Mouse (Mus musculus) lung, embryonic 15.5 days (tissue): ENCODE results near the gene Polg. TPM values are rescaled to one million over a fixed set of nuclear protein-coding genes. Genes with fewer than 3 reads are reported as not detected.

Source experiments
- ATAC-seq: fragments of 200-750 bp; cut with Nextera tagmentation; 2 replicates; pipeline ENCODE4 v1.8.0; 2017; ENCODE audit warnings: moderate number of reproducible peaks, borderline replicate concordance; ENCODE audit not compliant: low FRiP score, low TSS enrichment; ENCODE audit errors: extremely low read depth
- H3K27ac ChIP-seq: fragments of 300-500 bp; sonication (generic); 2 replicates; pipeline ENCODE4 v1.5.1; 2015; ENCODE audit warnings: moderate library complexity, mild to moderate bottlenecking, inconsistent platforms
- H3K27me3 ChIP-seq: fragments of 300-500 bp; sonication (generic); 2 replicates; pipeline ENCODE4 v1.6.1; 2015; ENCODE audit warnings: inconsistent platforms
- H3K36me3 ChIP-seq: fragments of 300-500 bp; sonication (generic); 2 replicates; pipeline ENCODE4 v1.6.1; 2015; ENCODE audit warnings: inconsistent platforms
- H3K4me1 ChIP-seq: fragments of 300-500 bp; sonication (generic); 2 replicates; pipeline ENCODE4 v1.6.1; 2015; ENCODE audit warnings: inconsistent platforms
- H3K4me2 ChIP-seq: fragments of 300-500 bp; sonication (generic); 2 replicates; pipeline ENCODE4 v1.6.1; 2015; ENCODE audit warnings: inconsistent platforms, mild to moderate bottlenecking, moderate library complexity
- H3K4me3 ChIP-seq: fragments of 300-500 bp; sonication (generic); 2 replicates; pipeline ENCODE4 v1.5.1; 2015; ENCODE audit warnings: mild to moderate bottlenecking, inconsistent platforms
- H3K9ac ChIP-seq: fragments of 300-500 bp; sonication (generic); 2 replicates; pipeline ENCODE4 v1.6.1; 2015; ENCODE audit warnings: inconsistent platforms
- H3K9me3 ChIP-seq: fragments of 300-500 bp; sonication (generic); 2 replicates; pipeline ENCODE4 v1.6.1; 2016; ENCODE audit warnings: inconsistent platforms
- WGBS: fragments of 180-500 bp; shearing (Covaris S2); methylation state at CpG from one replicate; pipeline ENCODE4 v1.1.7; 2015; 5-methylcytosine and 5-hydroxymethylcytosine counted together
- polyA plus RNA-seq: library from polyadenylated mRNA; unstranded; fragments of >200 nt; fragmentation: Nextera tagmentation; extraction: Ambion mirVana; gene quantifications from 2 replicates; pipeline ENCODE4 v1.2.1, GENCODE M21; 2015

The Polg gene
- polyA plus RNA-seq, 1 experiment from 2014 or later: 44.6 TPM

DNA sequence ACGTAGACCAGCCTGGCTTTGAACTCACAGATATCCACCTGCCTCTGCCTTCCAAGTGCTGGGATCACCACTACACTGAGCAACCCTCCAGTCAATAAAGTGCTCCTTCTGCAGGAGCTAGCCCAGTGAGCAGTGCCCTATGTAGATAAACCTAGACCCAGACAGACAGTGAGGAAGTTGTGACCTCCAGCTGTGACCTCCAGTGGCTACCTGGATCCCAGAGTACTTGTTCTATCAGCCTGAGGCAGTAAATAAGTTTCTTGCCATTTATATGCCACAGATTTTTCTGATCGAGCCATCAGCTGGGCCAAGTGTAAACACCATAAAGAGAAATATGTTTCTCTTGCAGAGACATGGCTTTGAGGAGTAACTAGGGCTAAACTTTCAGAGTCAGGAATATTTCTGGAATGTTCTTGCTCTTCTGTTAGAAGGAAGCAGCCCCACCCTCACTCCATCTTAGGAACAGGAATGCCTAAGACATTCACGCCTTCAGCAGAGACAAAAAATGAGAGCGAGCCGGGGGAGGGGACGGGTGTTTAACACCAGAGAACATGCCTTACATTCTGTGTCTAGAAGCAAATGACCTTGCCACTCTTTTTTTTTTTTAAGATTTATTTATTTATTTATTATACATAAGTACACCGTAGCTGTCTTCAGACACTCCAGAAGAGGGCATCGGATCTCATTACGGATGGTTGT lies 7.5 kb upstream of the Polg start:
- H3K4me1 ChIP-seq: no peaks in the 10 kb centered on the region
- no peak overlapping the region for H3K4me3 ChIP-seq
- H3K4me2 ChIP-seq: no peak overlapping the region
- H3K9ac ChIP-seq: no peak overlapping the region
- H3K36me3 ChIP-seq: no peaks in the 10 kb centered on the region
- no peak for ATAC-seq
- H3K27me3 ChIP-seq: no peaks in the 10 kb centered on the region
- no peak overlapping the region for H3K27ac ChIP-seq
- no peaks in the 10 kb centered on the region for H3K9me3 ChIP-seq
- WGBS: 73% methylated on average over 9 of the region's 9 CpGs

DNA sequence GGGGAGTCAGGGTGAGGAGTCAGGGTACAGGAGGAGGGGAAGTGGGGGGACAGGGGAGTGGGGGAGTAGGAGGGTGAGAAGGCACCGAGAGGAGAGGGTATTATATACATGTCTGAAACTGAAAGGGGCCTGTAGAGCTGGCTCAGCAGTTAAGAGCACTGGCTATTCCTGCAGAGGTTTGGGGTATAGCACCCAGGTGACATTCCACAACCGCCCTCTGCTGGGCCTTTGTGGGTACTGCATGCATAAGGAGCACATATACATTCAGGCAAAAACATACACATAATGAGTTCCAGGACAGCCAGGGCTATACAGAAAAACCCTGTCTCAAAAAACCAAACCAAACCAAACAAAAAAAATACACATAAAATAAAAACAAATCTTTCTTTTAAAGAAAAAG lies 6.6 kb upstream of the Polg start:
- H3K9ac ChIP-seq: no peak overlapping the region
- no peak overlapping the region for H3K27ac ChIP-seq
- ATAC-seq: no peak
- H3K27me3 ChIP-seq: peaks cover 4% of the 10 kb centered on the region; the same call in 1 of the 2 replicates
- no peaks in the 10 kb centered on the region for H3K9me3 ChIP-seq
- H3K4me2 ChIP-seq: no peak overlapping the region
- no peaks in the 10 kb centered on the region for H3K36me3 ChIP-seq
- 47% methylated on average over 2 of the region's 2 CpGs for WGBS
- no peak overlapping the region for H3K4me3 ChIP-seq
- H3K4me1 ChIP-seq: 0 out of 2 replicates have a peak, but pooled peaks cover under 1% of the 10 kb centered on the region

DNA sequence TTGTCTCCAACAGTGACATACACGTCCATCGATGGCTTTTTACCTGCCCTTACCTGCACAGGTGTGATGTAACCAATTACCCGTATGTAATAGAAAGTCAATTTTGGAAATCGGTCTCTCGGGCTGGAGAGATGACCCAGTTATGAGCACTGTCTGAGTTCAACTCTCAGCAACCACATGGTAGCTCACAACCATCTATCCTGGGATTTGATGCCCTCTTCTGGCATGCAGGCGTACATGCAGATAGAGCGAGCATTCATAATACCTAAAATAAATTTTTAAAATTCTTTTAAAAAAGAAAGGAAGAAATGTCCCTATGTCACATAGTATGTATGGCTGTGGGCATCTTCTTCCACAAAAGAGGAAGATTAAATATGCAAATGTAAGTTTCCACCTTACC lies 5.3 kb upstream of the Polg start:
- Histone ChIP-seq H3K4me1 (peaks cover 14% of the 10 kb centered on the region), H3K4me2 (no peak overlapping the region), H3K27ac (no peak overlapping the region), H3K27me3 (peaks cover 4% of the 10 kb centered on the region; the same call in 1 of the 2 replicates), H3K4me3 (no peak overlapping the region), H3K36me3 (no peaks in the 10 kb centered on the region), H3K9ac (no peak overlapping the region), H3K9me3 (no peaks in the 10 kb centered on the region)
- ATAC-seq: no peak
- 46% methylated on average over 7 of the region's 7 CpGs for WGBS

DNA sequence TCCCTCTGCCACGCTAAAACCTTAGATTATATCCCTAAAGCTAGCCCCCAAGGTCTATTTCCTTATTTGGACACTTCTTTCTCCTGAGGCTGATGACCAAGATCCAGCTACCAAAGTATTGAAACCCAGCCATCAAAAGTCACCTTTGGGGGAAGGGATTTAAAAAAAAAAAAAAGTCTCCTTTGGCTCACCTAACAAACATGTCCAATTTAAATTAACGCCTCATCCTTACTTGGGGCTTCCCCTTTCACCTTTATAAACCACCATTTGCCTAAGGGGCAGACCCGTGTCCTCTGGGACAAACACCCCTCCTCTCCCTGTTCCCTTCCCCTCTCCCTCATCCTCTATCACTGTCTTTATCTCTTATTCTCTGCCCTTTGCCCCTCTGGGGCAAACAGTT lies 4.6 kb upstream of the Polg start:
- Histone ChIP-seq H3K4me3 (no peak overlapping the region), H3K4me2 (no peak overlapping the region), H3K36me3 (no peaks in the 10 kb centered on the region), H3K27ac (no peak overlapping the region), H3K27me3 (peaks cover 4% of the 10 kb centered on the region; the same call in 1 of the 2 replicates), H3K4me1 (peaks cover 14% of the 10 kb centered on the region), H3K9me3 (no peaks in the 10 kb centered on the region), H3K9ac (no peak overlapping the region)
- WGBS: 30% methylated on average over 3 of the region's 3 CpGs
- ATAC-seq: no peak

DNA sequence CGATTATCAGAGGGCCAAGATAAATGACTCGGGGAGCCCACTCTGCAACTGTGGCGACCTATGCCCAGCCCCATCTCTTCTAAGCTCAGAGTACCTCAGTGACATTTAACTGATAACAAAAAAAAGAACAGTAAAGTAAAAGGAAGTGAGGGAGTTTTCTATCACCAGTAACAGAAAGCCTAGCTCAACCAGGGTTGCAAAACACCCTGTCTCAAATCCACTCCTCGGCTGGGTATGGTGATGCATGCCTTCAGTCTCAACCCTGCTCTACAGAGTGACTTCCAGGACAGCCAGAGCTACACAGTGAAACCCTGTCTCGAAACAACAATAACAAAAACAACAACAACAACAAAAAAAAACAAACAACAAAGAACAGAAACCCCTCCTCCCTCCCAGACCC lies 3.6 kb upstream of the Polg start:
- H3K9me3 ChIP-seq: no peaks in the 10 kb centered on the region
- no peaks in the 10 kb centered on the region for H3K36me3 ChIP-seq
- H3K9ac ChIP-seq: no peak overlapping the region
- 53% methylated on average over 5 of the region's 5 CpGs for WGBS
- no peak for ATAC-seq
- peaks cover 20% of the 10 kb centered on the region for H3K4me1 ChIP-seq
- H3K27ac ChIP-seq: no peak overlapping the region
- H3K4me2 ChIP-seq: no peak overlapping the region
- no peak overlapping the region for H3K4me3 ChIP-seq
- peaks cover 4% of the 10 kb centered on the region; the same call in 1 of the 2 replicates for H3K27me3 ChIP-seq

DNA sequence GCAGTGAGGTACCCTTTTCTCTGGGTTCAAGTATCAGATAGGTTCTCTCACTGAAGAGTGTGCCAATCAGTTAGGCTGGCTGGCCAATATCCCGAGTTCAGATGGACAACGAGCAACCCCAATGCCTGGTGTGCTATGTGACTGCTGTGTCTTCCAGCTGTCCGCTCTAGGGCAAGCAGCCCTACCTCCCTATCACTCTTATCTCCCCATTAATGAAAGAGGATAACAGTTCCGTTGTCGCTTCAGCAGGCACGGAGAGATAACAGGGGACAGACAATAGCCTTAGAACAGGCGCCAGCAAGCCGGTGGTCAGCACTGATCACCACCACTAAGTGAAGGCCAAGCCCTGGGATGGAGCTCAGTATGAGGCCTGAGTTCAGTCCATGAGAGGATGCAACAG lies 2.8 kb upstream of the Polg start:
- peaks cover 4% of the 10 kb centered on the region; the same call in 1 of the 2 replicates for H3K27me3 ChIP-seq
- no peak overlapping the region for H3K9ac ChIP-seq
- H3K27ac ChIP-seq: no peak overlapping the region
- H3K4me3 ChIP-seq: no peak overlapping the region
- H3K4me2 ChIP-seq: no peak overlapping the region
- H3K36me3 ChIP-seq: 0 out of 2 replicates have a peak, but pooled peaks cover 5% of the 10 kb centered on the region
- ATAC-seq: no peak
- peaks cover 28% of the 10 kb centered on the region for H3K4me1 ChIP-seq
- 30% methylated on average over 8 of the region's 8 CpGs for WGBS
- no peaks in the 10 kb centered on the region for H3K9me3 ChIP-seq

DNA sequence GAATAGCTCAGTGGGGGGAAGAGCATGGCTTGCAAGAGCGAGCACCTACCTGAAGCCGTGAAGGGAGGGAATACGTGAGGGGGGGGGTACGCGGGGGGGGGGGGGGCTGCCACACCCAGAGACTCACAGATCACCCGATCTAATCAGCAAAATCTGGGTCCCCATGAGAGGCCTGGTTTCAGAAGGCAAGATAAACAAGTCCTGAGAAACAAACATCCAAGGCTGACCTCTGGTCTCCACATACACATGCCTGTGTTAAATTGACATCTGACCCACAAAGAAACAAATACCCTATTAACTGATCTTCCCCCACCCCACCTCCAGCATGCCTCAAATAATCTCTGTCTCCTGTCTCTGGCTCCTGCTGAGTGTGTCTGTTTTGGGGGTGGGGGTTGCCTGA lies 1.8 kb upstream of the Polg start:
- Histone ChIP-seq H3K4me3 (0 out of 2 replicates have a peak overlapping the region, but pooled peaks have one; percentile 73), H3K27ac (no peak overlapping the region), H3K9me3 (no peaks in the 10 kb centered on the region), H3K27me3 (peaks cover 4% of the 10 kb centered on the region; the same call in 1 of the 2 replicates), H3K9ac (no peak overlapping the region), H3K4me1 (peaks cover 34% of the 10 kb centered on the region), H3K4me2 (peak overlapping the region; percentile 93), H3K36me3 (0 out of 2 replicates have a peak, but pooled peaks cover 5% of the 10 kb centered on the region)
- no peak for ATAC-seq
- WGBS: 0% methylated on average over 3 of the region's 6 CpGs

DNA sequence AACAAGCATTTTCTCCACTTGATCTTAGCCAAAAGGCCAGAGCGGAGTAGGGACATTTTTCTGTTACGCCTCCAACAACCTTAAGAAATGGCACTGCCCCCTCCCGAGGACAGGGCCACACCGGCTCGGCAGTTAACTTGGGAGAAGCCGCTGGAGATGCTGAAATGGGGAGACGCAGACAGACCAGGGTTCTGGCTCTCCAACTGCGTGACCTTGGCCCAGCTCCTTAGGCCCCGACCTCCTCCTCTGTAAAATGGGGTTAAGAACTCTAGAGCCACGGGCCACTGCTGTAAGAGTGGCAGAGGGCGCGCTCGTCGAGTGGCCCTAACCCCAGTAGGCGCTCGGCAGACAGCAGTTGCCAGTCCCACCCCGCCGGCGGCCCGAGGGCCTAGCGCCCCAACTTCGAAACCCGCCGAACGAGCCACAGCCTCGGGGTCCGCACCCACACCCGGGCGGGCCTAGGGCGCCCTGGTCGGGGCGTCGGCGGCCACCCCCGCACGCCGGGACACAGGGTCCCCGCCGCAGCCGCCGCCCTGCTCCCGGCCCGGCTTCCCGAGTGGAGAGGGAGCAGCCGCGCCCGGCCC lies 609 bp downstream of the Polg start:
- H3K4me2 ChIP-seq: peak overlapping the region; percentile 93
- H3K9me3 ChIP-seq: no peaks in the 10 kb centered on the region
- peak overlapping the region; percentile 78 for H3K9ac ChIP-seq
- H3K36me3 ChIP-seq: peaks cover 25% of the 10 kb centered on the region
- H3K4me1 ChIP-seq: peaks cover 34% of the 10 kb centered on the region
- peaks cover 4% of the 10 kb centered on the region; the same call in 1 of the 2 replicates for H3K27me3 ChIP-seq
- WGBS: under 1% methylated on average over 47 of the region's 47 CpGs
- peak overlapping the region; percentile 92 for H3K27ac ChIP-seq
- peak overlapping the region; percentile 73 for H3K4me3 ChIP-seq
- peak; percentile 35 for ATAC-seq

DNA sequence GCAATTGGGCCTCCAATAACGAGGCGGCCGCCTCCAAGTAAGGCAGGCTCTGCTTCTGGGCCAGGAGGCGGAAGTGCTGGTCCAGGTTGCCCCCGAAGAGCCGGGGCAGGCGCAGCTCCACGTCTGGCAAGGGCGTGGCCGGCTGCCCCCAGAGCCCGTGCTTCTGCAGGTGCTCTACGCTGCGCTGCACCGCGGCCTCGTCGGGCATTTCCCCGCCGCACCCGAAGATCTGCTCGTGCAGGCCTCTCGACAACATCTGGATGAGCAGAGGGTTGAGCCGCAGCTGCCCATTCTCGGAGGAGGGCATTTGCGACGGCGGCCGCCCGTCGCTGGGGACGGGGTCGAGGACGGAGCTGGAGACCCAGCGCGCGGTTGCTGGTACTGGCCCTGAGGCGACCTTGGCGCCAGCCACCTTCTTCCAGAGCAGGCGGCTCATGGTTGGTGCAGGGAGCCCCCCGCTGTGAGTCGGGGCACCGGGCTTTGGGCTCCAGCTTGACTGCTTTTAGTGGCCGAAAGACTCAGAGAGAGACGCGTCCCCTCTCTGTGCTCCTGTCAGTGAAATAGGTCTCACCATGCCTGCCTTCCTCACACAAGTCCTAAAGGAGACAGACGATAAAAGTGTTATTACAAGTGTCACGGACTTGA lies 1.3 kb downstream of the Polg start:
- Histone ChIP-seq H3K27ac (no peak overlapping the region), H3K36me3 (peaks cover 32% of the 10 kb centered on the region), H3K27me3 (peaks cover 4% of the 10 kb centered on the region; the same call in 1 of the 2 replicates), H3K4me3 (peak overlapping the region; percentile 73), H3K4me2 (peak overlapping the region; percentile 93), H3K4me1 (peaks cover 34% of the 10 kb centered on the region), H3K9ac (peak overlapping the region; percentile 78), H3K9me3 (no peaks in the 10 kb centered on the region)
- 6% methylated on average over 47 of the region's 47 CpGs for WGBS
- ATAC-seq: no peak

DNA sequence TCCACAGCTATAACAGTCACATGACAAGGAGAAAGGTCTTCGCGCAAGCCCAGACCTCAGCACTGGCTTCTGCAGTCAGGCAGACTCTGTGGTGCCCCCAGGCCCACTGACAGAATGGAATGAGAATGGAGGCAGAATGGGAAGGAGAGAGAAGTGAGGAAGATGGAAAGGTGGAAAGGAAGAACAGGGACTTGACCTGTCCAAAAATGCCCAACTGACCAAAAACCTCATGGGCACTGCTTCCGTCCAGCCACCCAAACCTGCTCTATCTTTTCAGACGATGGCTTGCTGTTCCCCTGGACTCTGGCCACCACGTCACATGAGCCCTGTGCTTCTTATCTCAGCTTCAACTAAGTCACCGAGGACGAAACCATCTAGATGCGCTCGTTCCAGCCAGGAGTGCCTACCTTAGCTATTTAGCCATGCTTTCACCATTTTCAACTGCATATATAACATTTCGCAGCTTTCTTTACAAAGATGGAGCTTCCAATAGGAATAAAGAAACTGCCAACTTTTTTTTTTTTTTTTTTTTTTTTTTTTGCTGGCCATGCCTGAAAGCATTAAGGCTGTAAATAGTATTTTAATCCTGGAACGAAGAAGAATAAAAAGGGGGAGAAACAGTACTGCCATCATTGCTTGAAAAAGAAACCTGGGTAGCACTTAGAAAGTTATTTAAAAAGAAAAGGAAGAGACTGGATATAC lies 2.6 kb downstream of the Polg start:
- H3K4me2 ChIP-seq: peak overlapping the region; percentile 93; the same call in 1 of the 2 replicates

DNA sequence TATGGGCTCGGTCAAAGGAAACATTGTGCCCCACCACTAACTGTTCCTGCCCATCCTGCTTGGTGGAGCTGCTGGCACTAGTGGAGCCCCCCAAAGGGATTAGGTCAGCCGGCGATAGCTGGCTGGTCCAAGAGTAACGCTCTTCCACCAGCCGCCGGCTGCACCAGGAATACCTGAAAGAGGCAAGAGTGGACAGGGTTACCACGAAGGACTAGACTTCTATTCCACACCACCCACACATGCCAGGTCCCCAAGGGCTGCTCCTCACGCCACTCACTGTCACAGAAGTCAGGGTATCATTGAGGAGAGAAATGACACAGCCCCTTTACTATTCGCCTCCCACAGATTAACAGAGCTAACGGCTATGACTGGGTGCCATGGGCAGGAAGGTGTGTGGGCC lies 4.4 kb downstream of the Polg start:
- Histone ChIP-seq H3K4me3 (no peak overlapping the region), H3K27me3 (no peaks in the 10 kb centered on the region), H3K9ac (no peak overlapping the region), H3K4me2 (no peak overlapping the region), H3K36me3 (peaks cover 63% of the 10 kb centered on the region), H3K4me1 (peaks cover 23% of the 10 kb centered on the region), H3K27ac (no peak overlapping the region), H3K9me3 (no peaks in the 10 kb centered on the region)
- WGBS: 90% methylated on average over 10 of the region's 10 CpGs
- no peak for ATAC-seq

More for the DNA sequence above, 2.6 kb downstream of the Polg start:
- no peak overlapping the region for H3K27ac ChIP-seq
- H3K4me1 ChIP-seq: peaks cover 34% of the 10 kb centered on the region
- 77% methylated on average over 11 of the region's 11 CpGs for WGBS
- no peak for ATAC-seq
- peaks cover 45% of the 10 kb centered on the region for H3K36me3 ChIP-seq
- H3K9me3 ChIP-seq: no peaks in the 10 kb centered on the region
- no peak overlapping the region for H3K9ac ChIP-seq
- H3K4me3 ChIP-seq: no peak overlapping the region
- H3K27me3 ChIP-seq: peaks cover 4% of the 10 kb centered on the region; the same call in 1 of the 2 replicates
